Mouse (Mus musculus) gastrocnemius, adult 2 months (tissue): ENCODE data around the gene Prkar1a. TPM values are rescaled to one million over a fixed set of nuclear protein-coding genes. Genes with fewer than 3 reads are reported as not detected.
A peak's percentile ranks its signal among the peaks of the same experiment; 100 is the strongest.
"Not testable (repeated sequence)": the region's sequence is repeated elsewhere in the genome, so short reads cannot be mapped to it uniquely, and the experiment has no call there.

Experiments used
- DNase-seq: peaks from one replicate; pipeline ENCODE4 v3.0.0; 2022
- H3K27ac ChIP-seq: fragments of 200-600 bp; 2 replicates; pipeline ENCODE4 v1.8.1; 2022; ENCODE audit warnings: mild to moderate bottlenecking
- H3K4me3 ChIP-seq: fragments of 200-600 bp; 2 replicates; pipeline ENCODE4 v1.8.1; 2022; ENCODE audit warnings: mild to moderate bottlenecking, moderate library complexity
- CTCF ChIP-seq: fragments of 200-600 bp; IDR thresholded peaks from 2 replicates; pipeline ENCODE4 v1.8.1; 2022; ENCODE audit warnings: antibody characterized with exemption, mild to moderate bottlenecking, moderate library complexity
- intact Hi-C: fragments of 180-260 bp; cut with DNase I; formaldehyde crosslinking; loops from one replicate; pipeline ENCODE4 v1.15.1; 2025
- total RNA-seq, 2 experiments: library from RNA; stranded (reverse); gene quantifications; 2 replicates each; pipeline ENCODE4 v1.2.3; 2021

The Prkar1a gene
- total RNA-seq, 2 experiments from 2014 or later: 98.9 to 117 TPM

DNA sequence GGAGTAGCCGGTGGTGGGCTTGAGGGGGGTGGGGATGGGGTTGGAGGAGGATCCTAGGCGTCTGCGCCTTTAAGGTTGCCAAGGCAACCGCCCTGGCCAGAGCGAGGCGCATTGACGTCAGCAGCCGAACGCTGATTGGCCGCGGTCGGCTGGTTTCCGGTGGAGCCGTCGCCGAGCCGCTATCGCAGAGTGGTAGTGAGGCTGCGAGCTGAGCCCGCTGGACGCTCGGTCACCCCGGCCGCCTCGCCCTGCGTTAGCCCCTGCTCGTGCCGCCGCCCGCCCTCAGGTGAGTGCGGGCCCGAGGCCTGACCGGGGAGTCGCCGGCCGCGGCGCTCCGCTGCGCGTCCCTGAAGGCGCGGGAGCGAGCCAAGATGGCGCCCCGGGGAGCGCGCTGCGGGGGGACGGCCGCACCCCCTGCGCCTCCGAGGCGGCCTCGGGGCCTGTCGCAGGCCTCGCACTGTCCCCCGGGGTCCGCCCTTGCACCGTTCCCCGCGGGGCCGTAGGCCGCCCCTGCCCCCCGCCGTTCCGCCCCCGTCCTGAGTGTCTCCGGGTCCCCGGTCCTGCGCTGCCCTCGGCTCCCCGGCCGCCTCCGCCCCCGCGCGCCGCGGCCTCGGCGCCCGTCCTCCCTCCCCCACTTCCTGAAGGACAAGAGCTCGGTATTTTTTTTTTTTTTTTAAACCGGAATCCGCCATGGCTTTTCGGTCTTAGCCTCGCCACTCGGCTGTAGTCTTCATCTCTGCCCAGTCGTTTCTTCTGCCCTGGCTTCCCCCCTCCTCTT is 1.8 kb downstream of the Prkar1a start:
- intact Hi-C loops: no loop called here
- H3K4me3 ChIP-seq: peak overlapping the region; percentile 97
- TF ChIP-seq CTCF: no peak

DNA sequence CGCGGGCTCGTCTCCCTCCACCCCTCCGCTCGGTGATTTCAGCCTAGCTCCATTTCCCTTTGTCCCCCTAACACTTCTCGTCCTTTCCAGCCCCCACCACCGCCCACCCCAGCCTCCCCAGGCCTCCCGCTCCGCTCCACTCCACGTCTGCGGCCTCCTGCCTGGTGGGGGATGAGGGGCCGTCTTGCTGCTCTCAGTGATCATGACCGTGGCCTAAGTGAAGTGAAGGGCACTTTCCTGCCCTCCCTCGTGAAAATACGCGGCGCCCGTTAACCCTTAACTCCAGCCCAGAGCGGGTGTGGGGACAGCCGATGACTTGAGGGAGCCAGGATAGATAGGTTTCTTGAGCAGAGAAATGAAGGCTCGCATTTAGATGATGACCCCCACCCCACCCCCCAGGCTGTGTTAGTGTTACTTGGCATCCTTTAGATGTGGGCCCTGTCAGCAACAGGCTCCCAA is 2.4 kb downstream of the Prkar1a start:
- H3K27ac ChIP-seq: peak overlapping the region; percentile 97
- intact Hi-C loops: no loop called here
- H3K4me3 ChIP-seq: peak overlapping the region; percentile 97
- peak; percentile 31 for DNase-seq
- TF ChIP-seq CTCF: no peak

More for the DNA sequence above, 1.8 kb downstream of the Prkar1a start:
- peak overlapping the region; percentile 97 for H3K27ac ChIP-seq
- DNase-seq: peak; percentile 96

DNA sequence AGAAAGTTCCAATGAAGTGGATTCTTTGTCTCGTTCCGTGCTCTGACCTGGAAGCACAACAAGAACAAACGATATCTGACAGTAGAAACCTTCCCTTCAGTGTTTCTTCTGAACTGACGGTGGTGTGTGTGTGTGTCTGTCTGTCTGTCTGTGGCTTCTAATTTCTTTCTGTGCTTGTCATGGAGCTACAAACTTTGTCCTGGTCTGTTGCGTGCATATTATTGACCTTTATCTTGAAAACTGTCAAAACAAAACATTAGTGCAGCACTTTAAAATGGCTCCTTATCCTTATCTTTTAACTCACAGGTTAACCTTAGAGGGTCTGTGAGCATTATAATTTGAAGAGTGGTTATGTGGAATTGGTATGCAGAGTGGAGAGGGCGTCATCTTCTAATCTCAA is 3.3 kb downstream of the Prkar1a start:
- Histone ChIP-seq H3K4me3 (peak overlapping the region; percentile 97), H3K27ac (peak overlapping the region; percentile 97)
- DNase-seq: no peak
- intact Hi-C loops: no loop called here
- no peak for TF ChIP-seq CTCF

DNA sequence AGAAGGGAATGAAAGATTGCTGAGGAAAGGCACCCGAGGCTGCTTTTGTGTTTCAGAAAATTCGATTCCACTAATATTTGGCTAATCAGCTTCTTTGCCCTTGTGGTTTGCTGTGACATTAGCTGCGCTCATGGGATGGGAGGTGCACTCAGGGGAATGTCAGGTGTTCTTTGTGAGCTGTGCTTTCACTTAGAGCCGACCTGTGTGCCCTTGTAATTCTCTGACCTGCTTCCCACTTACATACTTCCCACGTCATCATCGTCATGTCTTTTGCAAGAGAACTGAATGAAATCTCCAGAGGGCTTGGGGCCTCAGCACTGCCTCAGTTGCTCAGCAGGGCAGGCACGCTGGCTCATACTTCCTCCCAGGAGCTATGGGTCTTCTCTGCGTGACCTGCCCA is 4.0 kb downstream of the Prkar1a start:
- intact Hi-C loops: no loop called here
- Histone ChIP-seq H3K4me3 (peak overlapping the region; percentile 97), H3K27ac (peak overlapping the region; percentile 97; the same call in 1 of the 2 replicates)
- no peak for DNase-seq
- TF ChIP-seq CTCF: no peak

DNA sequence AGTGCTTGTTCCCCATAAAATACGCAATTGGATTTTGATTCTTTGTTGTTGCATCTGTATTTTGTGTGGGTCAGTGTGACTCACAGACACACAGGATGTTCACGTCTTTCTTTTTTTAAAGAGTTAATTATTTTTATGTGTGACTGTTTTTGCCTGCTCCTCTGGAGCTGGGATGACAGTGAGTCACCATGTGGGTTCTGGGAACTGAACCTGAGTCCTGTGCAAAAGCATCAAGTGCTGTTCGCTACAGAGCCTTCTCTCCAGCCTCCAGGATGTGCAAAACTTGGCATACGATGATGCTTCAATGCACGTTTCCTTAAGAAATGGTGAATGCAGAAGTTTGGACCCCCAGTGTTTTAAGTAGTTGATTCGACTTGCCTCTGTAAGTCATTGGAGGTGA is 5.4 kb downstream of the Prkar1a start:
- H3K27ac ChIP-seq: no peak overlapping the region
- intact Hi-C loops: no loop called here

DNA sequence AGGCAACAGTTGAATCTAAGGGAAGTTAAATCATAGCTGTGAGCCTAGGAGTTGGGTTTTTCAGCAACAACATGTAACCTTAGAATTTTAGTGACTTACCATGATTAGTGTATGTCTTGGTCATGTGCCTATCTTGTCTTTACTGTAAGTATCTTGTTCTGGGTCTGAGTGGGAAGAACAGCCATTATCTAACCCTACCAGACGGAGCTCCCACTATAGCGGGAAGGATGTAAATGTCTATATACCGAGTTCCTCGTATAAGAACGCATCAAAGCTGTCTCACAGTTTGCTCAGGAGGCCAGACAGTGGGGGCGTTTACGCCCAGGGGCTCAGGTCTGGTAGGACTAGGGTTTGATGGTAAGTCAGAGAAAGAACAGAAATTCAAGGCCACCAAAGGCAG is 7.0 kb downstream of the Prkar1a start:
- H3K4me3 ChIP-seq: no peak overlapping the region
- intact Hi-C loops: no loop called here
- no peak overlapping the region for H3K27ac ChIP-seq
- TF ChIP-seq CTCF: no peak
- DNase-seq: no peak

More for the DNA sequence above, 5.4 kb downstream of the Prkar1a start:
- H3K4me3 ChIP-seq: peak overlapping the region; percentile 7; the same call in 1 of the 2 replicates
- no peak for TF ChIP-seq CTCF
- no peak for DNase-seq

DNA sequence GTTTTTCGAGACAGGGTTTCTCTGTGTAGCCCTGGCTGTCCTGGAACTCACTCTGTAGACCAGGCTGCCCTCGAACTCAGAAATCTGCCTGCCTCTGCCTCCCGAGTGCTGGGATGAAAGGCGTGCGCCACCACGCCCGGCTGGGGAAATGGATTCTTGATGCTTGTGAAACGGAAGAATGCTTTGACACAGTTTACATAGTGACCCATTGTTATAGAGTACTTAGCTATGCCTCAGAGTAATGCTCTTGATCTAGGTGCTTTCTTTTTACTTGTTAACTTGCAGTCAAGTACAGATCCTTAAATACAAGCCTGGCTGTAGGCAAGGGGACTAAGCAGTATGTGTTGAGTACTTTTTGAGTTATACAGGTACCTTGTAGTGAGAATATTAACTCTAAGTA is 11.3 kb downstream of the Prkar1a start:
- not testable (repeated sequence) for H3K4me3 ChIP-seq, H3K27ac ChIP-seq, DNase-seq
- intact Hi-C loops: loop anchor here (10.0 kb wide), 1 partner anchor 614 kb away; no protein-coding TSS in a partner anchor

DNA sequence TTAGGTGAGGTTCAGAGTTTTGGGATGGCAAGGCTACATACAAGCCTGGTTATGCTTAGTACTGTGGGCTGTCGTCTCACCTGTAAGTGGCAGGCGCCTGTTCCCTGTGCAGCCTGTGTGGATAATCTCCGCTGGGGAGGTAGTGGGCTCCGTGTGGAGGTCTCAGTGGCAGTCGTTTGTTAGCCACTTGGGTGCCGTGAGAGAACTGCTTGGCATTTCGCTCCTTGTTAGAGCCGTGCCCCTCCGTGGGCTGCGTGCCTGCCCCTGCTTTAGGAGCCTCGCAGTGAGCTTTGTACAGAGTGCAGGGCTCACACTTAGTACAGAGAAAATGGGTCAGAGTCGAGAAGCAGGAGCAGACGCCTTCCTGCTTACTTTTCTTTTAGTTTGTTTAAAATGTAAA is 15.1 kb downstream of the Prkar1a start:
- Histone ChIP-seq H3K4me3 (no peak overlapping the region), H3K27ac (no peak overlapping the region)
- intact Hi-C loops: loop anchor here (10.0 kb wide), 1 partner anchor 611 kb away; no protein-coding TSS in a partner anchor
- TF ChIP-seq CTCF: no peak
- no peak for DNase-seq

DNA sequence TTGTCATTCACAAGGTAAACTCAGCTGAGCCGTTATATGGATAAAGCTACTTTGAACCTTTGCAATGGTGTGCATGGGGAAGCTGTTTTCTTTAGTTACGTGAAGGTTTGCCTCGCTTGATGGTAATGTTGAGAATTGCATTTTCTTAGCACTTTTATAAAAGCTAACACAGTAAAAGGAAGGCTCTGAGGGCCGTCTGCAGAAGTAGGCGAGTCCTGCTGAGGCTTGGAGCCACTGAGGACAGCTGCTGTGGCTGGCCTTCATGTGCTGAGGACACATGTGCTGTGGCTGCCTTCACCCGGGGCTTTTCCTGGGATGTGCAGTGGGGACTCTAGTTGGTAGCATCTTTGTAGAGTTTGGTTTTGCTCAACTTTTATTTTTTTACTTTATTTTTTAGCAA is 16.2 kb downstream of the Prkar1a start:
- intact Hi-C loops: loop anchor here (10.0 kb wide), 1 partner anchor 609 kb away; no protein-coding TSS in a partner anchor
- Histone ChIP-seq H3K27ac (no peak overlapping the region), H3K4me3 (no peak overlapping the region)
- no peak for TF ChIP-seq CTCF
- no peak for DNase-seq

DNA sequence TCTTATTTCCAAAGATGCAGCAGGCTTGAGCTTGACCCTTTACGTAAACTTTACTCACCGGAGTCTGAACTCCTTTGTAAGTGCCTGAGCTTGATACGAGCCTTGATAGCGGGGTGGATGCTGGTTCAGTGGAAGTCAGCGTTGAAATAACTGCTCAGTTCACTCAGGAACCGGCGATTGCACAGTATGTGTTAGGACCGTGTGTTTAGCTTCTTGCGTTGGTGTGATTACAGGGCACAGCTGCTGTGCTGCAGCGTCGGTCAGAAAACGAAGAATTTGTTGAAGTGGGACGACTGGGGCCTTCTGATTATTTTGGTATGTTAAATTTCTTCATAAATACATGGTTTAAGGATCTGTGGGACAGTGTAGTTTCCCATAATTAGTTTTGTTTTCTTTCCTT is 17.2 kb downstream of the Prkar1a start:
- intact Hi-C loops: loop anchor here (10.0 kb wide), 1 partner anchor 608 kb away; no protein-coding TSS in a partner anchor

DNA sequence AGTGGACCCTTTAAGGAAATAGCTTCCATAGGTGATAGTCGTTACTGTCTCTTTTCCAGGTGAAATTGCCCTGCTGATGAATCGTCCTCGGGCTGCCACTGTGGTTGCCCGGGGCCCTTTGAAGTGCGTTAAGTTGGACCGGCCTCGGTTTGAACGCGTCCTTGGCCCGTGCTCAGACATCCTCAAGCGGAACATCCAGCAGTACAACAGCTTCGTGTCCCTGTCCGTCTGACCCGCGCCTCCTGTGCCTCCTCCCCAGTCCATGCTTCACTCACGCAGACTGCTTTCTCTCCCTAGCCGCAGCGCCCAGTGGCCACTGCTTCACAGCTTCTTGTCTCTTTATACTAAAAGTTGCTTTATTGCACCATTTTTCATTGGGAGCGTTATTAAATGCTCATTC is 18.2 kb downstream of the Prkar1a start:
- no peak for DNase-seq
- TF ChIP-seq CTCF: no peak
- intact Hi-C loops: loop anchor here (10.0 kb wide), 1 partner anchor 607 kb away; no protein-coding TSS in a partner anchor
- no peak overlapping the region for H3K4me3 ChIP-seq
- H3K27ac ChIP-seq: no peak overlapping the region

More for the DNA sequence above, 17.2 kb downstream of the Prkar1a start:
- Histone ChIP-seq H3K27ac (no peak overlapping the region), H3K4me3 (no peak overlapping the region)
- TF ChIP-seq CTCF: no peak
- no peak for DNase-seq

DNA sequence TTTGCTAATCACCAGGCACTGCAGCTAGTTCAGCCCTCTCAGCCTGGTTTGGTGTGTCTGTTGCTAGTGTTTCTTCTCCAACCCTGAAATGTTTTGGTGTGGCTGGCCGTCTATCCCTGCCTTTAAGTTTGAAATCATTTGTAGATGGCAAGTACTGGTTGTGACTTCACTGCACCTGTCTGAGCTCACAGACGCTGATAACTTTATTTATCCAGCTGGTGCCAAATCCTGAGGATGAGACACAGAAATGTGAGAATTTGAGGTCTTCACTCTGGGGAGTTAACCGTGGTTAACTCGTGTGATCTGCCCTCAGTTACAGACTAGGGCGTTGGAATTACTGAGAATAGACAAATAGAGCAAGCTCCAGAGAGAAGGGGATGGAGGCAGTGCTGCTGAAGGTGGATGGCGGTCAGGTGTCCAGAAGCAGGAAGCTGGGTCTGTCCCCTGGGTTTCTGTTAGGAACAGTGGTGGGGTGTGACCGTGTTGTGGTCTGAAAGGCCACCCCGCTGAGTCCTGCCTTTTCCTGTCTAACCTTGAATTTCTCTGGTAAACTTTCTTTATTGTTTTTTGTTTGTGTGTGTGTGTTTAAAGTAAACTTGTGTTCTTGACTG is 19.0 kb downstream of the Prkar1a start:
- intact Hi-C loops: loop anchor here (10.0 kb wide), 1 partner anchor 607 kb away; no protein-coding TSS in a partner anchor
- H3K27ac ChIP-seq: peak overlapping the region; percentile 13; the same call in 1 of the 2 replicates

DNA sequence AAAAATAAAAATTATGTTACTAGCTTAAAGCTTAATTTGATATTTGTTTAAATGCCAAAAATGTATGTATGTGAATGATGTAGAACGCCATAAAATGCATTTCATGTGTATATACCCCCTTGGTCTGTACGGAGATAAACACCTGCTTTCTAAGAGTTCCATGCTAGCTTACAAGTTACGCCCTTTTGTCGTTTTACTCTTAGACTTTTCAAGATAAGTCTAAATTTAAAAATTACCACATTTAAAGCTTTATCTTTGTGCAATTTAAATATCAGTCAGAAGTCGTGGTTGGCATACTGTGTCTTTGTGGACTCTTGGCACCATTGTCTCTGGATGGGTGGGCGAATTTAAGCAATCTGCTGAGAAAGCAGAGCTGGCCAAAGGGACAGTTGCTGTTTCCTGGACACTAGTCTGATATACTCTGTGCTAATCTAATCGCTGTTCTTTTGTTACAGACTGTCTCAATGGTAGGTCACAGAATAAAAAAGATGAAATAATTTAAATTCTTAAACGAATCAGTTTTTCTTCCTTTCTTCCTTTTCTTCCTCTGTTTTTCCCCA is 20.0 kb downstream of the Prkar1a start:
- DNase-seq: no peak
- Histone ChIP-seq H3K4me3 (no peak overlapping the region), H3K27ac (peak overlapping the region; percentile 77)
- no peak for TF ChIP-seq CTCF
- intact Hi-C loops: loop anchor here (10.0 kb wide), 1 partner anchor 606 kb away; no protein-coding TSS in a partner anchor

More for the DNA sequence above, 19.0 kb downstream of the Prkar1a start:
- no peak for TF ChIP-seq CTCF
- DNase-seq: no peak
- H3K4me3 ChIP-seq: no peak overlapping the region
